Mouse (Mus musculus): ENCODE measurements around the gene Gstm3.

The Gstm3 gene

DNA sequence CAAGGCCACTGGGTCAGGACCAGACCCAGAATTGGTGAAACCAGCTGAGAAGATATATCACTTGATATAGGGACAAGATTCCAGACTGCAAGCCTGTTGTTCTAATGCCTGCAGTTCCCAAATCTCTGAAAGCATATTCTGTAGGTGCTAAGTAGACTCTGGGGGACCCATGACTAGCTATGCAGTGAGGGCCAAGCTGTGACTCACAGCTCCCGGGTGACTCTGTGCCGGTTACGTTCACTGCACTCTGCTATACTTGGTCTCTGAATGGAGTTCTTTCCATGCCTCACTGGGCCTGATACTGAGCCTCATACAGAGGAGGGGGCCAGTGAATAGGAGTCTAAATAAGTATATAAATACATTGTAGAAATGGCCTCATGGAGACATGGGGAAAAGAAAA is 41.2 kb downstream of the Gstm3 start:
- no peak for DNase-seq

DNA sequence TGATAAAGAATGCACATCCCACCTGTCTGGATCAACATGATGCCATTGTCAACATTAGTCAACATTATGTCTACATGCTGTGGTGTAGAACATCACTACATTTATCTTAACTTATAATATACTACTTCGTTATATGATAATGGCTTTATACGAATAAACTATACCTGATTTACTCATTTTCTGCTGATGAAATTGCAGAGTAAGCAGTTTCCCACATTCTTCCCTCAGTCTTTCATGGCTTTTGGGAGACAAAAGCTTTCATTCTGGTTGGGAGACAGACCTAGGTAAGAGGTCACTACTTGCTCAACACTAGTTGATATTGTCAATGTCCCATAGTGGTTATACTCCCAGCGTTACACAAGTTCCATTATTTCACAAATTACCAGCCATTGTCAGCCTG is 43.7 kb downstream of the Gstm3 start:
- no peak for DNase-seq

DNA sequence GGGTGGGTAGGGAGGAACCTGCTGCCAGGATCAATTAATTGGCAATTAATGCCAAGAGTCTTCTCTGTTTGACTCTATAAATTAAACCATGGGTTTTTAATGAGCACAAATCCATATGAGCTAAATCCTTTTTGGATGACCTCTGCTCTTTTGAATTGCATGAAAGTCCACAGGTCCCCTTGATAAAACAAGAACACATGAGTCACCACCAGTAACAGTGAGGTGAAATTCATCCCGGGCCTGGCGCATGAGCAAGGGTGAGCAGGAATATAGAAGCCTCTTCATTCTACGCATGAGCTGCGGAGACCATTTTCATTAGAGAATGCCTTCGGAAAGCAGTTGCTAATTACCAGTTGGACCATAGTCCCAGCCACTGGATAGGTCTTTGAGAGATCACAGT is 48.7 kb downstream of the Gstm3 start:
- no peak for DNase-seq

DNA sequence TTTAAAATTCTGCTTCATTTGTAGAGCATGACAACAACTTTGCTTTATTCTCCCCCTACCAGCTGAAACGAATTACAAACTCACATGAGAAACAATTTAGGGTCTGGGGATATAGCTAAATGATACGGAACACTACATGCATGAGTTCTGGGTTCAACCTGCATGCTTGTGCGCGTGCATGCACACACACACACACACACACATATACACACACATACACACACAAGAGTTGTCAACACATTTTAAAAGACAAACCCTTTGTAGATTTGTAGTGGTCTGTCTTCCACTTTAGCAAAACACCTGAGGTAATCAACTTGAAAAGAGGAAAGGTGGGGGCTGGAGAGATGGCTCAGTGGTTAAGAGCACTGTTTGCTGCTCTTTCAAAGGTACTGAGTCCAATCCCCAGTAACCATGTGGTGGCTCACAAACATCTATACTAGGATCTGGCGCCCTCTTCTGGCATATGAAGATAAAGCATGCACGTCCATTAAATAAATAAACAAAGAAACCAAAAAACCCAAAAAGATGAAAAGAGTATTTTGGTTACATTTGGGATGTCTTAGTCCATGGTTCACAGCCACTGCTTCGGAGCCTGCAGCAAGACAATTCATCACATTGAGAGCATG is 51.2 kb downstream of the Gstm3 start:
- DNase-seq = peak; percentile 67 to 73

DNA sequence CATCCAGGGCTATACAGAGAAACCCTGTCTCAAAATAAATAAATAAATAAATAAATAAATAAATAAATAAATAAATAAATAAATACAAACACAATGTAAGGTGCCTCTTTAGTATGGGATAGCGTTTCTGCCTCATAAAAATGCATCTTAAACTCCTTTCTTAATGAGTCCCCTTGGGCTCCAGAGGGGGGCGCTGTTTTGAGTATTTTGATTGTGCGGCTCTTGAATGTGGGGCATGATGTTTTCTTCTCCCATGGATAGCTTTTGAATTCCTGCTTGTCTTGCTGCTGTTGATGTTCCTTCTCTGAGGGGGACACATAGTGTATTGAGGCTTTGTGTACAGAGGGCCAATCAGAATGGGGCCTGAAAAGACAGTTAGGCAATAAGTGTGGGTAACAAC is 52.0 kb downstream of the Gstm3 start:
- no peak for DNase-seq

DNA sequence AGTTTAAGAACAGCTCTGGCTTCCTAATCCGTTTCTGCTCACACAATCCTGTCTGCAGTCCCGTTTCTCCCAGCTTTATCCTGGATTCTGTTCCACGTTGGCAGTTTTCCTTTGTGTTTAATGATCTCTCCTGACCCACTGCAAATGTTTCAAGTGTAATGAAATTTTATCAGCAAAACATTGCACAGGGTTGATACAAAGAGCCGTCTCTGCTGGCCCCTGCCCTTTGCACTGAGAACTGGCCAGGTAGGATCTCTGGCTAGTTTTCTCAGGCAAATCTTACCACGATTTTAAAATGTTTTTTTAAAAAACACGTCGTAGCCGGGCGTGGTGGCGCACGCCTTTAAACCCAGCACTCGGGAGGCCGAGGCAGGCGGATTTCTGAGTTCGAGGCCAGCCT is 52.4 kb downstream of the Gstm3 start:
- no peak for DNase-seq

Measured in kidney, postnatal 4 days (tissue).